Mouse (Mus musculus): ENCODE measurements around the gene Olfr1176. TPM values are rescaled to one million over a fixed set of nuclear protein-coding genes. Genes with fewer than 3 reads are reported as not detected.

Olfr1176 gene
- polyA plus RNA-seq (2012; rRNA removed): not detected in 2 replicates

DNA sequence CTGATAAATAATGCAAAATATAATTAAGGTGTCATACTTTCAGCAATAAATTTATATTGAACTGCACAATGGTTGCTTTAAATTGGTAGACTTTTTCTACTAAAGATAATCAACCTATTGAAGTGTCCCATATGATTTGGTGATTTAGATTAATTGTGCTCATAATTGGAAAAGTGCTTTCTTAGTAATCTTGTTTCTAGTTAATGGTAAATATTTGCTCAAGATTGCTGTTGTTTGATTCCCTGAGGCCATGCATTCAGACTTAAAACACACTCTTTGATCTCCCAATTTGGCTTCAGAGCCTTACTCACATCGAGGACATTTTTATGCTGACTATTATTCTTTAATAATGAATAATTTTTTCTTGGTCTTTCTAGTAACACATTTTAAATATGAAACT is at the start of gene Olfr1176:
Olfr1176 (plus strand) TSS at position 301 of the 400 bp plus-strand sequence.
- Histone ChIP-seq H3K27ac (ENCODE audit: control insufficient read depth, insufficient read depth, low read depth, low read length) (no peak within 1 kb of the TSS), H3K4me1 (ENCODE audit: control insufficient read depth, insufficient read depth, low read length) (no peaks in the 10 kb centered on the region), H3K36me3 (ENCODE audit: control insufficient read depth, insufficient read depth, low read length) (no peaks in the 10 kb centered on the region), H3K27me3 (ENCODE audit: control insufficient read depth, insufficient read depth, low read length) (no peaks in the 10 kb centered on the region), H3K4me3 (ENCODE audit: control insufficient read depth, low read depth, low read length) (no peak within 1 kb of the TSS)
- TF ChIP-seq CTCF (IDR thresholded peaks at IDR 0.05; ENCODE audit: control insufficient read depth, insufficient read depth, insufficient replicate concordance, low read depth, low read length) (no peak), POLR2A (IDR thresholded peaks at IDR 0.05; ENCODE audit: control insufficient read depth, low read depth, low read length) (no peak)

DNA sequence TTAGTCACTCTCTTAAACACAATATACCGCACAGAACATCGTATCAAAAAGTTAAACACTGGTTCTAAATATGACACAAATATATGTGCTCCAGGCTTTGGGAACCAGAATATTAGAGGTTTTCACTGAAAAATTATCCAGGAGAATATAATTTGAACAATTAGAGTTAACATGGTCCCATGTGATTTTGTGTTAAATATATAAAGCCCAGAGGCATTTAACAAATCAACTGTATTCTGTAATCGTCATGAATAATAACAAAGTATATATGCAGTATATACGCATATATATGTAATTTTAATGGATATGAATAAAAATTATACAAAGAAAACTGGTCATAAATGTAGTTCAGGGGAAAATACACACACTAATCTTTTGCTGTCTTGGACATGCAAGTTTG is 21.5 kb upstream of the Olfr1176 start, which contains the start of gene Olfr1174-ps:
Olfr1174-ps (minus strand) TSS at position 101 of the 400 bp plus-strand sequence.
- H3K4me1 ChIP-seq (ENCODE audit: control insufficient read depth, insufficient read depth, low read length): no peaks in the 10 kb centered on the region
- TF ChIP-seq POLR2A (IDR thresholded peaks at IDR 0.05; ENCODE audit: control insufficient read depth, low read depth, low read length) (no peak), CTCF (IDR thresholded peaks at IDR 0.05; ENCODE audit: control insufficient read depth, insufficient read depth, insufficient replicate concordance, low read depth, low read length) (no peak)

DNA sequence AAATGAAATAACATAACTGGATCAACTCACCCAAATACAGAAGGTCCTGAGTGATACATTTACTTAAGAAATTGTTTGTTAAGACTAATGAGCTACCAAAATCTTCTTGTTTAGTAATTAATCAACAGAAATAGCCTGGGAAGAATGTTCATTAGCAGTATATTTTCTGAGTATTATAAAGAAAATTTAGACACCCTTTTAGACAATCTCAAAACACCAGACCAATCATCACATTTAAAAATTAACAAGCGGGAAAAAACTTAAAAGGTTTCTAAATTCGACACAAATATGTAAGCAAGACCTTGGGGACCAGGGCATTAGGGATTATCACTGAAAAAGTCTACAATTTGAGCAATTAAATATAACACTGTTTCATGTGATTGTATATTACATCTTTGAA is 9.4 kb upstream of the Olfr1176 start, which contains the start of gene Olfr1175-ps:
Olfr1175-ps (minus strand) TSS at position 101 of the 400 bp plus-strand sequence.
- no peak within 1 kb of the TSS for H3K27ac ChIP-seq (ENCODE audit: control insufficient read depth, insufficient read depth, low read depth, low read length)
- no peaks in the 10 kb centered on the region for H3K27me3 ChIP-seq (ENCODE audit: control insufficient read depth, insufficient read depth, low read length)
- no peaks in the 10 kb centered on the region for H3K36me3 ChIP-seq (ENCODE audit: control insufficient read depth, insufficient read depth, low read length)
- no peak within 1 kb of the TSS for H3K4me3 ChIP-seq (ENCODE audit: control insufficient read depth, low read depth, low read length)
- TF ChIP-seq CTCF (IDR thresholded peaks at IDR 0.05; ENCODE audit: control insufficient read depth, insufficient read depth, insufficient replicate concordance, low read depth, low read length) (no peak), POLR2A (IDR thresholded peaks at IDR 0.05; ENCODE audit: control insufficient read depth, low read depth, low read length) (no peak)
- no peaks in the 10 kb centered on the region for H3K4me1 ChIP-seq (ENCODE audit: control insufficient read depth, insufficient read depth, low read length)

More for the DNA sequence above, 21.5 kb upstream of the Olfr1176 start, which contains the start of gene Olfr1174-ps:
- H3K27ac ChIP-seq (ENCODE audit: control insufficient read depth, insufficient read depth, low read depth, low read length): no peak within 1 kb of the TSS
- H3K27me3 ChIP-seq (ENCODE audit: control insufficient read depth, insufficient read depth, low read length): no peaks in the 10 kb centered on the region
- H3K36me3 ChIP-seq (ENCODE audit: control insufficient read depth, insufficient read depth, low read length): no peaks in the 10 kb centered on the region
- no peak within 1 kb of the TSS for H3K4me3 ChIP-seq (ENCODE audit: control insufficient read depth, low read depth, low read length)

- Histone ChIP-seq H3K4me1 (ENCODE audit: control insufficient read depth, insufficient read depth, low read length) (no peaks in the 10 kb centered on the region), H3K27me3 (ENCODE audit: control insufficient read depth, insufficient read depth, low read length) (no peaks in the 10 kb centered on the region), H3K27ac (ENCODE audit: control insufficient read depth, insufficient read depth, low read depth, low read length) (no peak within 1 kb of the TSS), H3K4me3 (ENCODE audit: control insufficient read depth, low read depth, low read length) (no peak within 1 kb of the TSS), H3K36me3 (ENCODE audit: control insufficient read depth, insufficient read depth, low read length) (no peaks in the 10 kb centered on the region)
- TF ChIP-seq CTCF (IDR thresholded peaks at IDR 0.05; ENCODE audit: control insufficient read depth, insufficient read depth, insufficient replicate concordance, low read depth, low read length): no peak
- TF ChIP-seq POLR2A (IDR thresholded peaks at IDR 0.05; ENCODE audit: control insufficient read depth, low read depth, low read length): no peak
Measured at GRCm38 (mm10) chr2:88346392-88346791, 9.9 kb downstream of the Olfr1176 start, which contains the start of gene Olfr1177-ps. TSS of gene Olfr1177-ps (minus strand) at chr2:88346492.

GRCm38 (mm10) chr2:88356304-88356703 is 19.8 kb downstream of the Olfr1176 start:
- no peaks in the 10 kb centered on the region for H3K27me3 ChIP-seq (ENCODE audit: control insufficient read depth, insufficient read depth, low read length)
- no peak for TF ChIP-seq CTCF (IDR thresholded peaks at IDR 0.05; ENCODE audit: control insufficient read depth, insufficient read depth, insufficient replicate concordance, low read depth, low read length)
- no peak for TF ChIP-seq POLR2A (IDR thresholded peaks at IDR 0.05; ENCODE audit: control insufficient read depth, low read depth, low read length)
- no peak overlapping the region for H3K4me3 ChIP-seq (ENCODE audit: control insufficient read depth, low read depth, low read length)
- H3K4me1 ChIP-seq (ENCODE audit: control insufficient read depth, insufficient read depth, low read length): no peaks in the 10 kb centered on the region
- no peak overlapping the region for H3K27ac ChIP-seq (ENCODE audit: control insufficient read depth, insufficient read depth, low read depth, low read length)
- H3K36me3 ChIP-seq (ENCODE audit: control insufficient read depth, insufficient read depth, low read length): no peaks in the 10 kb centered on the region

- no peaks in the 10 kb centered on the region for H3K27me3 ChIP-seq (ENCODE audit: control insufficient read depth, insufficient read depth, low read length)
- no peak within 1 kb of the TSS for H3K4me3 ChIP-seq (ENCODE audit: control insufficient read depth, low read depth, low read length)
- no peak for TF ChIP-seq POLR2A (IDR thresholded peaks at IDR 0.05; ENCODE audit: control insufficient read depth, low read depth, low read length)
- no peak for TF ChIP-seq CTCF (IDR thresholded peaks at IDR 0.05; ENCODE audit: control insufficient read depth, insufficient read depth, insufficient replicate concordance, low read depth, low read length)
- no peaks in the 10 kb centered on the region for H3K4me1 ChIP-seq (ENCODE audit: control insufficient read depth, insufficient read depth, low read length)
- H3K27ac ChIP-seq (ENCODE audit: control insufficient read depth, insufficient read depth, low read depth, low read length): no peak within 1 kb of the TSS
- H3K36me3 ChIP-seq (ENCODE audit: control insufficient read depth, insufficient read depth, low read length): no peaks in the 10 kb centered on the region
Measured at GRCm38 (mm10) chr2:88386762-88387161, 50.2 kb downstream of the Olfr1176 start, which contains the start of gene Olfr1178. TSS of gene Olfr1178 (plus strand) at chr2:88387062.

Other genes starting within 250 kb of the Olfr1176 start
- gene Olfr1164, start 242.8 kb upstream of the Olfr1176 start, polyA plus RNA-seq (2012; rRNA removed): not detected in 2 replicates
- gene Olfr1166, start 208.4 kb upstream of the Olfr1176 start, polyA plus RNA-seq (2012; rRNA removed): not detected in 2 replicates
- gene Olfr1167, start 181.5 kb upstream of the Olfr1176 start, polyA plus RNA-seq (2012; rRNA removed): not detected in 2 replicates
- gene Olfr1168, start 154.8 kb upstream of the Olfr1176 start, polyA plus RNA-seq (2012; rRNA removed): not detected in 2 replicates
- gene Olfr1170, start 108.4 kb upstream of the Olfr1176 start, polyA plus RNA-seq (2012; rRNA removed): not detected in 2 replicates
- not detected in 2 replicates for gene Olfr1173, start 56.8 kb upstream of the Olfr1176 start, polyA plus RNA-seq (2012; rRNA removed)
- gene Olfr1174-ps, start 21.6 kb upstream of the Olfr1176 start, polyA plus RNA-seq (2012; rRNA removed): not detected in 2 replicates
- not detected in 2 replicates for gene Olfr1175-ps, start 9.5 kb upstream of the Olfr1176 start, polyA plus RNA-seq (2012; rRNA removed)
- not detected in 2 replicates for gene Olfr1177-ps, start 9.8 kb downstream of the Olfr1176 start, polyA plus RNA-seq (2012; rRNA removed)
- not detected in 2 replicates for gene Olfr1178, start 50.3 kb downstream of the Olfr1176 start, polyA plus RNA-seq (2012; rRNA removed)
- not detected in 2 replicates for gene Olfr1179, start 69.7 kb downstream of the Olfr1176 start, polyA plus RNA-seq (2012; rRNA removed)
- gene Olfr1180, start 82.4 kb downstream of the Olfr1176 start, polyA plus RNA-seq (2012; rRNA removed): not detected in 2 replicates
- gene Olfr1181, start 89.5 kb downstream of the Olfr1176 start, polyA plus RNA-seq (2012; rRNA removed): not detected in 2 replicates
- not detected in 2 replicates for gene Gm13757, start 112.4 kb downstream of the Olfr1176 start, polyA plus RNA-seq (2012; rRNA removed)
- gene Olfr1183, start 118.1 kb downstream of the Olfr1176 start, polyA plus RNA-seq (2012; rRNA removed): 0.04 TPM in 1 of 2 replicates, not detected in the other
- gene Olfr1184, start 146.9 kb downstream of the Olfr1176 start, polyA plus RNA-seq (2012; rRNA removed): not detected in 2 replicates
- not detected in 2 replicates for gene Olfr1185-ps1, start 156.6 kb downstream of the Olfr1176 start, polyA plus RNA-seq (2012; rRNA removed)
- gene Olfr1186, start 181.8 kb downstream of the Olfr1176 start, polyA plus RNA-seq (2012; rRNA removed): not detected in 2 replicates
- gene Olfr1188, start 220.2 kb downstream of the Olfr1176 start, polyA plus RNA-seq (2012; rRNA removed): not detected in 2 replicates
- not detected in 2 replicates for gene Olfr1189, start 249.7 kb downstream of the Olfr1176 start, polyA plus RNA-seq (2012; rRNA removed)

All from testis, adult 2 months (tissue).